Mouse (Mus musculus) ES-E14 (cell line): ENCODE measurements around the gene Plac9a.
"Not testable (repeated sequence)": the region's sequence is repeated elsewhere in the genome, so short reads cannot be mapped to it uniquely, and the experiment has no call there.

Source experiments
- CHD2 ChIP-seq: IDR thresholded peaks from 2 replicates; pipeline ENCODE4 v1.6.1; 2014; ENCODE audit warnings: mild to moderate bottlenecking, low read depth, low read length, inconsistent platforms
- MAFK ChIP-seq: IDR thresholded peaks from 2 replicates; pipeline ENCODE4 v1.6.1; 2014; ENCODE audit warnings: mild to moderate bottlenecking, low read depth, low read length, inconsistent platforms; ENCODE audit not compliant: insufficient read depth
- ZC3H11A ChIP-seq: IDR thresholded peaks from 2 replicates; pipeline ENCODE4 v1.6.1; 2012; ENCODE audit warnings: low read depth, mild to moderate bottlenecking, inconsistent platforms, low read length, borderline replicate concordance
- ZNF384 ChIP-seq: IDR thresholded peaks from 2 replicates; pipeline ENCODE4 v1.6.1; 2012; ENCODE audit warnings: low read depth, low read length, inconsistent platforms

DNA sequence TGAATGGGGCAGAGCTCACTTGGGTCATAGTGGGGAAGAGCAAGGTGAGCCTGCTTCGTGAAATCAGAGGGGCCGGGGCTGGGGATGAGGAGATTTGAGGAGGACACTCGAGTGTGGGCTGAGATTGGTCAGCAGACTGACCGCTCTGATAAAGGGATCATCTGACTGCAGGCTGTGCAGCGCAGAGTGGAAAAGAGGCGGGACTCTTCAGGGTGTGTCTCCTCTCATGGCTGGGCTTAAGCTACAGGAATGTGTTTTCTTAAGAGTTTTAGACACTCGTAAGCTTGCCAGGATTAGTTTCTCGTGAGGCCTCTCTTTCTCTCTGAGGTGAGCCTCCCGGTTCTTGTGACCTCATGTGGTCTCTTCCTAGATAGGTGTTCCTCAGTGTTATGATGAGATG lies 21.1 kb downstream of the Plac9a start:
- not testable (repeated sequence) for TF ChIP-seq ZC3H11A, ZNF384, CHD2, MAFK
